Mouse (Mus musculus) 3134 (cell line): ENCODE data around the gene Acsbg1.
"Not testable (repeated sequence)": the region's sequence is repeated elsewhere in the genome, so short reads cannot be mapped to it uniquely, and the experiment has no call there.

Experiments used
- DNase-seq: peaks from one replicate; pipeline ENCODE4 v3.0.0-alpha.2; 2011; ENCODE audit warnings: low spot score; ENCODE audit not compliant: insufficient read length; ENCODE audit errors: extremely low read depth

Gene Acsbg1

DNA sequence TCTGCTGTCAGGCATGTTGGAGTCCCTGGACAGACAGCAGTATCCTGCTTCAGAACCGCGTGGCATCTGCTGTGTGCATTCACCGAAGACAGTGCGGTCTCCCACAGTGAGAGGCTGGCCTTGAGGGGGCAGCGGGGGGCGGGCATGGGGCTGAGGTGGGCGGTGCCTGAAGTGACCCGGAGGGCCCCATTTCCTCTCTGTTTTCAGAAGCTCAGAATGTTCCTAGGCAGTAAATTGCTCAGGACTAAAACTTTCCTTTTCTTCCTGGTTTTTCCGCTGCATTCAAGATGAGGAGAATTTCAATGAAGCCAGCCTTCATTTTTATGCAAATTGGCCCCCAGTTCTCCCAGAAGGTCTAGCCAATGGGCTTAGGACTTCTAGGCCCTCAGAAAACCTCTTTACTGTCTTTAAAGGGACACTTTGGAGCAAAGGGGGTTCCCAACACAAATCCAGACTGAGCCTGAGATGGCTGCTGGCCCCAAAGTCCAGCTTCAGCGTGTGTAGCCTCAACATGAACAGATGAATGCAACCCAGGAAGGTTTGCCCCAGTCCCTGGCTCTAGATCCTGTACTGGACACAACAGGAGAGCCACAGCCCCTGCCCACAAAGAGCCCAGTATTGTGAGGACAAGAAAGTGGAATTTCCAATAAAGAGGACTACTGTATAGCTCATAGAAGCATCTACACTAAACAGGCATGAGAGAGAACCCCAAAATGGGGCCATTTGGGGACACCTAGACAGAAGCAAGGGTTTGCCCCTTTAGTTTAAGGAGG is at the start of gene Acsbg1:
Gene Acsbg1 (minus strand): TSS at position 266 of the 773 bp plus-strand sequence.
- no peak for DNase-seq

- no peak for DNase-seq
These were observed 46.4 kb upstream of the Acsbg1 start for GRCm38 (mm10) chr9:54708085-54708484.

- peak; percentile 55 for DNase-seq
These were observed 45.8 kb upstream of the Acsbg1 start for GRCm38 (mm10) chr9:54707288-54707999.

- no peak for DNase-seq
These were observed 43.9 kb upstream of the Acsbg1 start for GRCm38 (mm10) chr9:54705561-54705960.

GRCm38 (mm10) chr9:54704361-54704760 is 42.7 kb upstream of the Acsbg1 start:
- no peak for DNase-seq

DNA sequence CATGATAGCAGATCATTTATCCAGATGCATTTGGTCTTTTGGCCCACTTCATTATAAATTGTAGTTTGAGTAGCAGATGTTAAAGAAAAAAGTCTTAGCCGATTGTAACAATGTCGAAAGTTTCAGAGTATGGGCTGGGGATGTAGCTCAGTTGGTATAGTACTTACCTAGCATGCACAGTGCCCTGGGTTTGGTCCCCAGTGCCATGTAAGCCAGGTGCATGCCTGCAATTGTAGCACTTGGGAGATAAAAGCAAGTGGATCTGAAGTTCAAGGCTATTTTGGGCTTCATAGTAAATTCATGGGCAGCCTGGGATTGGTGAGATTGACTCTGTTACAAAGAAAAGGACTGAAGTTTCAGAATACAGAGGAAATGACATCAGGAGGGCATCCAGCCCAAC is 40.9 kb upstream of the Acsbg1 start:
- DNase-seq, result no peak

DNA sequence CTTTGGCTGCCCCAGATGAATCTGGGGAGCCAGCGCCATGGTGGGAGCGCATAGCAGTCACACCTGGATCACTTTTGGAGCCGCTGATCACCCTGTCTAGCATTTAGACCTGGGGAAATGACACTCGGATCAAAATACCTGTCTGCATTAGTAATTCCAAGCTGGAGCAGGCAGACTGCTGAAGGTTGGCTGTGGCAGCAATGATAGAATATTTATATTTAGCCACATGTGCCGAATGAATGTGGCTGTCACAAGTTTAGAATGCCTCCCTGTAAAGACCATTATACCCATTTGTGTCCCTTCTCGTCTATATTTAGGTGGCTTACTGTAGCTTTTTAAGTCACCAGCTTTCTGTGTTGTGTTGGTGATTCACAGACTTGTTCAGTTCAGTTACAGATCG is 39.1 kb upstream of the Acsbg1 start:
- DNase-seq, result no peak

GRCm38 (mm10) chr9:54700174-54700475 is 38.5 kb upstream of the Acsbg1 start:
- DNase-seq, result no peak

DNA sequence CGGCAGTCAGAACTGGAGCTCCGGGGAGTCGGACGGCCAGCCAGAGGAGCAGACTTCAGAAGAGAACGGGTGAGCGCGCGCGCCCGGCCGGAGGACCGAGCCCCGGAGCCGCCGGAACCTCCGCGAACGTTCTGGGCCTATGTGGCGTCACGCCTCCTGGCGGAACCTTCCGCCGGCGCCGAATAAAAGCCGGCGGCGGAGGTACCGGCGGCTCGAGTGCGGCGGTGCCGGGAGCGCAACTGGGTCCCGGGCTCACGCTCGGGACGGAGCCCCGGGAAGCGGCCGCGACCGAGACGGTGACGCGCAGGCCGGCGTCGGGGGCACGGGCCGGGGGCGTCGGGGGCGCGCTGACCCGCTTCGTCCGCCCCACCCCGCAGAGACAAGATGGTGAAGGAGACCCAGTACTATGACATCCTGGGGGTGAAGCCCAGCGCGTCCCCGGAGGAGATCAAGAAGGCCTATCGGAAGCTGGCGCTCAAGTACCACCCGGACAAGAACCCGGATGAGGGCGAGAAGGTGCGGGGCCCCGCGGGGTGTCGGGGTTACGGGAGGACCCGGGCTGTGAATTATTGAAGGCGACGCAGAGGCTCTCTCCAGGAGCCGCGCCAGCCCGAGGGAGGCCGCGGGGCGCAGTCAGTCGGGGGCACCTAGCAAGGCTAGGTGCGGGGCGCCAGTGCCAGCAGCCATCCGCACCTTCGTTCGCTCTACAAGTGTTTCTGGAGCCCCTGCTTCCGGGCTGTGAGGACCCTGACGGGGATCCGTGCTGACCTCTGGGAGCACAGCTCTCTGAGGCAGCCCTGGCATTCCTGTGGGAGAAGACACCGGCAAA is 37.9 kb upstream of the Acsbg1 start:
- no peak for DNase-seq

GRCm38 (mm10) chr9:54699087-54699344 is 37.3 kb upstream of the Acsbg1 start:
- DNase-seq, result no peak

GRCm38 (mm10) chr9:54698318-54699086 is 36.8 kb upstream of the Acsbg1 start, which contains the start of gene Dnaja4:
Gene Dnaja4, plus strand, starts transcription at chr9:54698873.
- no peak for DNase-seq

- DNase-seq, result not testable (repeated sequence)
These were observed 29.7 kb upstream of the Acsbg1 start for GRCm38 (mm10) chr9:54691241-54691805.

GRCm38 (mm10) chr9:54690697-54691096 is 29.0 kb upstream of the Acsbg1 start:
- not testable (repeated sequence) for DNase-seq

GRCm38 (mm10) chr9:54689446-54689845 is 27.8 kb upstream of the Acsbg1 start:
- no peak for DNase-seq

DNA sequence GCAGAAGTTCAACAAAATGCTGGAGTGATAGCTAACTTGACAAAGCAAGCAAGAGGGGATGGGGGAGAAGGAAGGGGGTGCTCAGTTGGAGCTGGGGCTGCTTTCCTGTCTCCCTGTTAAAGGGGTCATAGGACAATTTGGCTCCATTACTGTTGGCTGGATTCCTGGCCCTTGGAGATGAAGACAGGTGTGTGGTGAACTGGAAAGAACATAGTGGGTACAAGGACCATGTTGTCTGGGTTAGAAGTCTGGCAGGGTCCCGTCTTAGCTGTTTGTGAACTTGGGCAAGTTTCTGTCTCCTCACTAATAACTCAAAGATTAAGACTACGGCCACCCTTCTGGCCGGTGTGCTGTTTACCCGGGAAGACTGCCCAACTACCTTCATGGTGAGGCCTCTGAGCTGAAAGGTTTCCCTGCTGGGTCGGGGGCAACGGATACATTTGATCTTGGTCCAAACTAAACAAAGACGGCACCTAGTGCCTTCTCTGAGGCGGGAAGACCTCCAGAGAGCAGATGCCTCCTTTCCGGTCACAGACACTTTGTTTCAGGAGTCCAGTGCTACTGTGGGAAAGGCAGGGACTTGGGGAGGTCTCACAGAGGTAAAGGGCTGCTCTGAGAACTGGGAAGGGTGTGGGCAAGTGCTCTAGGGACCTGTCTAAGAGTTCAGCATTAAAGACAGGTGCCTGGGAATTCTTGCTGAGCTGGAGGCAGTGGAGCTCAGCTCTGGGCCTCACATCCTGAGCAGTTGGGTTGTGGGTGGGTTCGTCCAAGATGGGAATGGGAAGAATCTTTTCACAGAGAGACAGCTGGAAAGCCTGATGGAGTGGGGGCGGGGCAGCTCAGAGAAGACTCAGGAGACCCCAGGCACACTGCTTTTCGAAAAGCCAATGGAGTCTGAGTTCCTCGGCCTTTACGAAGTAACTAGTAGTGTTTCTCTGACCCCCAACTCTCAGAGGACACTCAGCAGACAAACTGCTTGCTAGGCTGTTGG is 25.9 kb upstream of the Acsbg1 start:
- DNase-seq, result no peak

GRCm38 (mm10) chr9:54683814-54684605 is 22.3 kb upstream of the Acsbg1 start:
- no peak for DNase-seq

GRCm38 (mm10) chr9:54682846-54683245 is 21.2 kb upstream of the Acsbg1 start:
- DNase-seq, result no peak

DNA sequence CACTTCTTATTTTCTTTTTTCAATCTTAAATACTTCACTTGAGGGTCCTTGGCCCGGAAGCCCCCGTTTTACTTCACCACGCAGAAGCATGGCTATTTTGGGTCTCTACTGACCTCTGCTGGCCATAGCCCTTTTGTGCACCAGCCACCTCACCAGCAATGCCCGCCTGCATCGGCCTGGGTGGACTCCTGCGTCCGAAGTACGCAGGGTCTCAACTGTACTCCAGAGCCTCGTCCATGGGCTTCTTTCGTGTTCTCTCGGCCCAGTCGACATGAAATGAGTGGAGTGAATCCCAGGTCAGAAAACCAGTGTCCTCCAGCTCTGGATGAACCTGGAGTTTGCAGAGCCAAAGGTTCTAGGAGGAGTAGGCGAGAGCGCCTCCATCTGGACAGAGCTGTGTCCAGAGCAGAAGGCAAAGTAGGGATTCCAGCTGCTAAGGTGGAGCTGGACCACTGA is 14.9 kb upstream of the Acsbg1 start:
- DNase-seq, result peak; percentile 60
